Mouse (Mus musculus) kidney, adult 2 months (tissue): ENCODE data around the gene Sin3b. TPM values are rescaled to one million over a fixed set of nuclear protein-coding genes. Genes with fewer than 3 reads are reported as not detected.
"Not testable (repeated sequence)": the region's sequence is repeated elsewhere in the genome, so short reads cannot be mapped to it uniquely, and the experiment has no call there.

Source experiments
- DNase-seq: peaks from one replicate; pipeline ENCODE4 v3.0.0; 2021
- H3K27ac ChIP-seq: fragments of 200-500 bp; 2 replicates; pipeline ENCODE4 v1.5.1; 2012; ENCODE audit warnings: low read depth, low read length, control low read depth, inconsistent platforms; ENCODE audit not compliant: insufficient read depth
- H3K27me3 ChIP-seq: fragments of 200-500 bp; replicated peaks from 2 replicates; pipeline ENCODE4 v1.6.1; 2012; ENCODE audit warnings: mild to moderate bottlenecking, moderate library complexity, low read length, inconsistent platforms; ENCODE audit not compliant: control insufficient read depth, insufficient read depth
- H3K36me3 ChIP-seq: fragments of 200-500 bp; 2 replicates; pipeline ENCODE4 v1.6.1; 2012; ENCODE audit warnings: mild to moderate bottlenecking, moderate library complexity, low read length, inconsistent platforms; ENCODE audit not compliant: control insufficient read depth, insufficient read depth
- H3K4me1 ChIP-seq: fragments of 200-500 bp; 2 replicates; pipeline ENCODE4 v1.6.1; 2011; ENCODE audit warnings: low read length; ENCODE audit not compliant: control insufficient read depth, insufficient read depth
- H3K4me3 ChIP-seq: fragments of 200-500 bp; 2 replicates; pipeline ENCODE4 v1.5.1; 2011; ENCODE audit warnings: mild to moderate bottlenecking, low read depth, low read length, control low read depth; ENCODE audit not compliant: insufficient read depth
- CTCF ChIP-seq: fragments of 200-500 bp; conservative IDR thresholded peaks from 2 replicates; pipeline ENCODE4 v1.5.1; 2011; ENCODE audit warnings: low read depth, mild to moderate bottlenecking, control low read depth, low read length, moderate library complexity, mixed read lengths; ENCODE audit not compliant: insufficient read depth, insufficient read length
- POLR2A ChIP-seq: fragments of 200-500 bp; IDR thresholded peaks from one replicate; pipeline ENCODE4 v1.6.1; 2011; ENCODE audit warnings: low read depth, low read length, control low read depth
- WGBS: fragments of 180-500 bp; shearing (Covaris S2); methylation state at CpG from one replicate; pipeline ENCODE4 v1.1.7; 2018; 5-methylcytosine and 5-hydroxymethylcytosine counted together
- polyA plus RNA-seq: library from polyadenylated mRNA; depleted of rRNA; stranded (reverse); fragments of >200 nt; gene quantifications from 2 replicates; pipeline ENCODE4 v1.2.3, GENCODE M21; 2012; rRNA removed

Gene Sin3b
- polyA plus RNA-seq: 141 and 152 TPM in 2 replicates

GRCm38 (mm10) chr8:72722769-72723650 is at the start of gene Sin3b:
Gene Sin3b, plus strand, starts transcription at chr8:72723285.
- H3K27me3 ChIP-seq: no peaks in the 10 kb centered on the region
- WGBS: 14% methylated on average over 55 of the region's 56 CpGs
- H3K4me1 ChIP-seq: no peaks in the 10 kb centered on the region; the same call in 1 of the 2 replicates
- peak within 1 kb of the TSS; percentile 53; the same call in 1 of the 2 replicates for H3K27ac ChIP-seq
- H3K4me3 ChIP-seq: peak within 1 kb of the TSS; percentile 99
- no peak for TF ChIP-seq POLR2A
- TF ChIP-seq CTCF: no peak
- no peaks in the 10 kb centered on the region for H3K36me3 ChIP-seq
- DNase-seq: peak; percentile 97

- Histone ChIP-seq H3K4me1 (no peaks in the 10 kb centered on the region), H3K27ac (no peak overlapping the region), H3K4me3 (no peak overlapping the region), H3K36me3 (no peaks in the 10 kb centered on the region), H3K27me3 (no peaks in the 10 kb centered on the region)
- WGBS: 97% methylated on average over 2 of the region's 2 CpGs
- TF ChIP-seq CTCF (no peak), POLR2A (no peak)
- DNase-seq: no peak
These were observed 48.9 kb upstream of the Sin3b start for GRCm38 (mm10) chr8:72674184-72674583.

GRCm38 (mm10) chr8:72676436-72676835 is 46.6 kb upstream of the Sin3b start:
- 80% methylated on average over 4 of the region's 4 CpGs for WGBS
- no peaks in the 10 kb centered on the region for H3K36me3 ChIP-seq

GRCm38 (mm10) chr8:72676844-72677243 is 46.2 kb upstream of the Sin3b start:
- not testable (repeated sequence) for H3K27ac ChIP-seq, H3K36me3 ChIP-seq, DNase-seq, H3K27me3 ChIP-seq, H3K4me1 ChIP-seq, H3K4me3 ChIP-seq
- WGBS: 76% methylated on average over 2 of the region's 2 CpGs

More at GRCm38 (mm10) chr8:72676436-72676835, 46.6 kb upstream of the Sin3b start:
- no peak overlapping the region for H3K27ac ChIP-seq
- no peaks in the 10 kb centered on the region for H3K27me3 ChIP-seq
- no peak for TF ChIP-seq POLR2A
- no peak for TF ChIP-seq CTCF
- DNase-seq: no peak
- H3K4me3 ChIP-seq: no peak overlapping the region
- H3K4me1 ChIP-seq: no peaks in the 10 kb centered on the region

- DNase-seq: no peak
- no peak overlapping the region for H3K27ac ChIP-seq
- H3K27me3 ChIP-seq: no peaks in the 10 kb centered on the region
- no peak for TF ChIP-seq CTCF
- TF ChIP-seq POLR2A: no peak
- no peak overlapping the region for H3K4me3 ChIP-seq
- H3K4me1 ChIP-seq: no peaks in the 10 kb centered on the region
- 58% methylated on average over 5 of the region's 5 CpGs for WGBS
- no peaks in the 10 kb centered on the region for H3K36me3 ChIP-seq
These were observed 45.8 kb upstream of the Sin3b start for GRCm38 (mm10) chr8:72677331-72677730.

- TF ChIP-seq POLR2A (no peak), CTCF (peak; percentile 83)
- 14% methylated on average over 3 of the region's 3 CpGs for WGBS
- Histone ChIP-seq H3K27ac (no peak overlapping the region), H3K4me1 (no peaks in the 10 kb centered on the region), H3K27me3 (no peaks in the 10 kb centered on the region), H3K4me3 (no peak overlapping the region), H3K36me3 (no peaks in the 10 kb centered on the region)
- peak; percentile 71 for DNase-seq
These were observed 43.0 kb upstream of the Sin3b start for GRCm38 (mm10) chr8:72680133-72680532.

GRCm38 (mm10) chr8:72682051-72682687 is 40.9 kb upstream of the Sin3b start:
- no peaks in the 10 kb centered on the region for H3K36me3 ChIP-seq
- TF ChIP-seq CTCF (no peak), POLR2A (no peak)
- H3K27me3 ChIP-seq: no peaks in the 10 kb centered on the region
- 74% methylated on average over 4 of the region's 4 CpGs for WGBS
- H3K4me1 ChIP-seq: no peaks in the 10 kb centered on the region
- no peak for DNase-seq
- no peak overlapping the region for H3K27ac ChIP-seq
- H3K4me3 ChIP-seq: no peak overlapping the region
